Mouse (Mus musculus) c-Kit-positive CD71-positive TER-119-positive erythroid progenitor cells, embryonic 14.5 days (primary cell): ENCODE data around the gene Irak2.
"Not testable (repeated sequence)": the region's sequence is repeated elsewhere in the genome, so short reads cannot be mapped to it uniquely, and the experiment has no call there.

ENCODE experiments used
- DNase-seq: peaks from one replicate; pipeline ENCODE4 v3.0.0-alpha.2; 2013; ENCODE audit warnings: low spot score

Gene Irak2

GRCm38 (mm10) chr6:113697222-113698205 is 59.2 kb downstream of the Irak2 start:
- no peak for DNase-seq

DNA sequence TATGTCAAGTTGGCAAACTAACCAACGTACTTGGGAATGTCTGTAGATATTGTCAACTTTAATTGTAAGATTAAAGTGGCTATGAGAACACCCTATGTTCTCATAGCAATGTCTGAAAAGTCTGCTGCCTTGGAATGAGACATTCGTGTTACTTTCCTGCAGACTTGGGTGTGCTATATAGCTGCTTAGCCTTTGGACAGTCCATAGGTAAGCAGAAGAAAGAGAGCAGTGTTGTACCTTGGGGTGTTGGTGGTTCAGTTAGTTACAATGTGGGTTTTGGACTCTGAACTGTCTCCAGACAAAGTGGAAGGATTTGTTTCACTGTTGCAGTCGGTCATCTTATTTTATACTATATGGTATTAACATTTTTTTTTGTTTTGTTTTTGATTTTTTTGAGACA is 74.5 kb downstream of the Irak2 start:
- DNase-seq = no peak

DNA sequence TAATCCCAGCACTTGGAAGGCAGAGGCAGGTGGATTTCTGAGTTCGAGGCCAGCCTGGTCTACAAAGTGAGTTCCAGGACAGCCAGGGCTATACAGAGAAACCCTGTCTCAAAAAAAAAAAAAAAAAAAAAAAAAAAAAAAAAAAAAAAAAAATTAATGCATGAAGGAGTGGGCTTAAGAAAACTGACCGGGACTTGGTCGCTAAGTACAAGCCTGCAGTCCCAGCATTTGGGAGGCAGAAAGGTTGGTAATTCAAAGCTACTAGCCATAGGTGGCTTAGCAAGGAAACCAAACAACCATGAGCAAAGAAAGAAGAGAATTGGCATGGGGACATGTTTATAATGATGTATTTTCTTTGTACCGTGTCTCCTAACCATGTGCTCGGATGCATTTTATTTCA is 75.1 kb downstream of the Irak2 start:
- DNase-seq = not testable (repeated sequence)

- no peak for DNase-seq
Measured at GRCm38 (mm10) chr6:113714276-113714675, 76.0 kb downstream of the Irak2 start.

DNA sequence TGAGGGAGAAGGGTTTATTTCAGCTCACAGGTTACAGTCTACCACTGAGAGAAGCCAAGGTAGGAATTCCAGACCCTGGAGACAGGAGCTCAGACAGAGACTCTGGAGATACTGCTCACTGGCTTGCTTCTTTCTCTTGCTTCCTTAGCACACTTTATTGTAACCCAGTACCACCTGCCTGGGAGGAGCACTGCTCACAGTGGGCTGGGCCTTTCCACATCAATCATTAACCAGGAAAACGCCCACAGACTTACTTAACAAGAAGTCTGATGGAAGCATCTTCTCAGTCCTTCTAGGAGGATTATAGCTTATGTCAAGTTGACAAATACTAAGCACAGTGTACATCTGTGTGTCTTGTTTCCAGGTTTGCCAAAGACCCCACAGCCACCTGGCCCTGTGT is 76.5 kb downstream of the Irak2 start:
- DNase-seq = no peak

DNA sequence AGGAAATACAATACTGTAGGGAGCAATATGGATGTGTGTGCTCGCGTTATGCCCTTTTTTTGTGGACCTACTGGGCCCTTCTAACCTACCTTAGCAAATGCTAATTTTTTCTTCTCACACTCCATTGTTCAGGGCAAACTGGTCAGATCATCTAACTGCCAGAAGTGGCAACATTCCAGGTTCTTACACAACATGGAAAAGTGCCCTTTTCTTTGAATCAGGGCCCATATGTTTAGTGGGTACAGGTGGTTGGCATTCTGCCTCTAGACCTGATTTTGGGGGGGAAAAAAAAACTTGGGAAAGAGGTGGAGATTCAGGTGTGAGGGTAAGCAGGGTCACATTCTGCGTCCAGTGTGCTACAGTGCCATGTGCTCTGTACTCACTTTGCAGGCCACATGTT is 79.3 kb downstream of the Irak2 start:
- no peak for DNase-seq

GRCm38 (mm10) chr6:113719878-113720277 is 81.6 kb downstream of the Irak2 start, which contains the start of gene Ghrl:
Ghrl (minus strand) TSS chr6:113719880.
- DNase-seq = no peak

DNA sequence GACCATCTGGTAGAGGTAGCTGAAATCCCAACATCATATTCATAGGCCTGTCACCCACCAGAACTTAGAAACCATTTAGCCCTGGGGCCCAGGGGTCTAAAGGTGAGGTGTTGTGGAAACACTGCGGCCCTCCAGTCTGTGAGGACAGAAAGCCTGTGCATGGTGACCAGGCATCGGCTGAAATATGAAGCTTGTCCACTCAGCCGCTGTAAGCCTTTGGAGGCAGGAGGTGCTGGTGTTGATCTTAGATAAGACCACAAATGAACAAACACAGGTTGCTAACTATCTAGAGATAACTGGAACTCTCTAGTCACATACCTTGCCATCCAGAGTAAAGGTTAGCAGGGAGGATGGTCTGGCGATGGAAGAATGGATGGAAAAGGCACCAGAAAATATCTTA is 82.8 kb downstream of the Irak2 start:
- no peak for DNase-seq

- DNase-seq = no peak
Measured at GRCm38 (mm10) chr6:113728181-113728580, 89.9 kb downstream of the Irak2 start.

GRCm38 (mm10) chr6:113731296-113731695 is 93.0 kb downstream of the Irak2 start:
- no peak for DNase-seq

DNA sequence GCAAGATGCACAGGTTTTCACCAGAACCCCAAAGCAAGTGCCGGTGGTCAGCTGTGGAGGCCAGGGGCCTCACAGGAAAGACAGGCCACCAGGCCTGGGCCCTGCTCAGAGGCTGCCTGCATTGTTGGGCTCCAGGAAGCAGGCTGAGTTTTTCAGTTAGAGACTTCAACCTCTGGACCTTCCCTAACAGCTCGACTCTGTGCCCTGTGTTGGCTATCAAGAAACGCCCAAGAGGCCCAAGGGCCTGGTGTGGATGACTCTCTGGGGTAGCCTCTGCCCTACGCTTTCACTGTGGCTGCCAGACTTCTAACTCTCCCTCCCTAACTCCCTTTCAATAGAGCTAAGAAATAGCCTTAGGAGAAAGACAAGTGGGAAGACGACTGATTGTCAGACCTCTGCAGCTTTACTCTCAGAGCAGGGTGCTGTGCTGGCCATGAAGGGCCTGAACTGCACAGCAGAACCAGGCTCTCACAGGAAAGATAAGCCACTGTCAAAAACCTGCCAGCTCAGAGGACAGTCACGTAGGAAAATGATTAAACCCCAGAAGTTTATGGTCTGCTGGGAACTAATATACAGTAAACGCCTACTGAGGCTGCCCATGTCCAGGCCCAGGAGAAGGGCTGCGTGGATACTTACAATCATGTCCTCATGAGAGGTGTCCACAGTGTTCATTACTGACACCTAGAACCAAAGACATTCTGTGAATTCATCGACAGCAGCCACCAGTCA is 99.2 kb downstream of the Irak2 start:
- DNase-seq = no peak

DNA sequence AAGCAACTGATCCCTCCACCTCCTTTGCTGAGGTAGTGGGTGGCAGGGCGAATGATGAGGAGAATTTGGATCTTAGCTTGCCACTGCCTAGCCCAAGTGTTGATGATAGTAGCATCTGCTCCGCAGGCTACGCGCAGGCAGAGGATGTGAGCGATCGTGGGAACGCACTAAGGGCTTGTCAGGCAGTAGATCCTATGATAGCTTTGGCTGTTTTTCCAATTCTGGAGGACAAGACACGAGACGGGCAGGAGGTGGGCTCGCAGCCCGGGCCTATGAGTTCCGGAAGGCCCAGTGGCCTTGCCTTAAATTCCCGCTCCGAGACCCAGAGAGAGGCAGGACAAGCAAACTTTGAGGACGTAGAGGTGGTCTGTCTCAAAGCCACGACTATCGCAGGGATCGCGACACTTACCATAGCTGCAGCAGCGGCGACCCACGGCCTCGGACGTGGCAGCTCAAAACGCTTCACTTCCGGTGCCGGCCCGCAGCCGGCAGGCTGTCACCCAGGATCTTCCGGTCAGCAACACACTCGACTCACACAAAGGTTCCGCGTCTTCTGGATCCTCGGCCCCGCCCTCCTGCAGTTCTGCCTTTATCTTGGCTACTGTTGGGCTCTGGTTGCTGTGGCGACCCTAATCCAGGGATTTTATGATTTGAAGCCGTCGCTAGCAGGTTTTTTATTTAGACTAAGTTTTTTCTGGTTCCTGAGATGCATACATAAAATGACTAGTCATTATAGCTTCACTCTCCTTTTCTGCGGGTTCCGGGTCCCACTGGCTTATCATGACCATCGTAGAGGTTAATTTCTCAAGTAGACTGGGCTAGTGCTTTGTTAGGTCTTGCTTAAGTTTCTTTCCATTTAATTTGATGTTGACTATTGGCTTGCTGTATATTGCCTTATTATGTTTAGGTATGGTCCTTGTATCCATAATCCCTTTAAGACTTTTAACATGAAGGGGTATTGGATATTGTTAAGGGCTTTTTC is 102.3 kb downstream of the Irak2 start, which contains the start of gene Sec13:
TSS of gene Sec13 (minus strand) at position 508 of the 982 bp plus-strand sequence.
- DNase-seq = peak; percentile 84

DNA sequence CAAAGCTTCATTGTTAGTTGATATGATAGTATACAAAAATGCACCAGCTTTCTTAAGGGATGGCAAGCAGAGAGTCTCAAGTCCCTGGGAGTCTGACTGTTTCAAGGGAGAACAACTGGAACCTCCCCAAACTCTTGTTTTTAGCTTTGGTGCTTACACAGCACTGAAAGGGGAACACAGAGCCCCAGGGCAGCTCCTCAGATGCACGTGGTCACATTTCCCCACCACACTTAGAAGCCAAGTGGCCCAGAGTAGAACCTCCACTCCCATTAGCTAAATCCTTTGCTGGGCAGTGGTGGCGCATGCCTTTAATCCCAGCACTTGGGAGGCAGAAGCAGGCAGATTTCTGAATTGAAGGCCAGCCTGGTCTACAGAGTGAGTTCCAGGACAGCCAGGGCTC is 103.2 kb downstream of the Irak2 start:
- no peak for DNase-seq

GRCm38 (mm10) chr6:113742321-113742720 is 104.1 kb downstream of the Irak2 start:
- DNase-seq = no peak

DNA sequence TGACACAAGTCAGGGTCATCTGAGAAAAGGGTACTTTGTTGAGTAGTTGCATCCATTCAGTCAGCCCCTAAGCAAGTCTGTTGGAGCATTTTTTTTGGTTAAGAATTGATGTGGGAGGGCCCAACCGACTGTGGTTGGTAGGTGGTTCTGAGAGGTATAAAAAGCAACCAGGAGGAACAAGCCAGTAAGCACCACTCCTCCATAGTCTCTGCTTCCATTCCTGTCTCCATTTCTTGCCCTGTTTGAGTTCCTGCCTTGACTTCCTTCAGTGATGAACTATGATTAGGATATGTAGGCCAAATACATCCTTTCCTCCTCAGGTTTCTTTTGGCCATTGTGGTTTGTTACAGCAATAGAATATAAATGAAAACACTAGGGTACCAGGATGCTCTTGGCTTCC is 104.8 kb downstream of the Irak2 start:
- no peak for DNase-seq
